Mouse (Mus musculus) embryonic stem cell, embryonic (primary cell): ENCODE results near the gene Nedd9.
"Not testable (repeated sequence)": the region's sequence is repeated elsewhere in the genome, so short reads cannot be mapped to it uniquely, and the experiment has no call there.

ENCODE experiments used
- CTCF ChIA-PET, 4 experiments: fragments of 300-600 bp in 2 of 4; fragments of 350-600 bp in 2 of 4; sonication (Branson Sonifier 250); formaldehyde crosslinking; loops; one replicate each; lab custom pipeline; 2022; ENCODE audit warnings: inconsistent platforms in 2 of 4; lab: Charles Lee
- POLR2A ChIA-PET, 4 experiments: fragments of 300-600 bp in 2 of 4; fragments of 350-600 bp in 2 of 4; sonication (Branson Sonifier 250); formaldehyde crosslinking; loops; one replicate each; lab custom pipeline; 2022; ENCODE audit warnings: antibody characterized with exemption in 4 of 4, inconsistent platforms in 1 of 4; lab: Charles Lee

The Nedd9 gene

GRCm38 (mm10) chr13:41263304-41264006 is 223.7 kb downstream of the Nedd9 start:
- CTCF ChIA-PET, result interaction anchor here in 2 of 4 experiments (0.8 to 1.7 kb wide), 2 partner anchors 14 to 420 kb away, joined by 3 to 4 read pairs; partner anchors contain the start of gene Smim13 (in 1 of the 2)
- POLR2A ChIA-PET, result interaction anchor here in 2 of 4 experiments (0.6 to 0.7 kb wide), 3 partner anchors 23 to 178 kb away, joined by 3 to 5 read pairs (median 3); no protein-coding TSS in a partner anchor

GRCm38 (mm10) chr13:41261617-41262016 is 225.5 kb downstream of the Nedd9 start:
- CTCF ChIA-PET, result interaction anchor here in 1 of 4 experiments (0.6 kb wide), 1 partner anchor 128 kb away, joined by 3 read pairs; no protein-coding TSS in a partner anchor
- POLR2A ChIA-PET, result not testable (repeated sequence)
